Mouse (Mus musculus) testis, adult 2 months (tissue): ENCODE measurements around the gene Esrrg. TPM values are rescaled to one million over a fixed set of nuclear protein-coding genes. Genes with fewer than 3 reads are reported as not detected.

ENCODE experiments used
- H3K27ac ChIP-seq: fragments of 200-500 bp; 2 replicates; pipeline ENCODE4 v1.5.1; 2012; ENCODE audit warnings: low read depth, low read length; ENCODE audit not compliant: control insufficient read depth, insufficient read depth
- H3K27me3 ChIP-seq: fragments of 200-500 bp; 2 replicates; pipeline ENCODE4 v1.6.1; 2012; ENCODE audit warnings: mild to moderate bottlenecking, low read length, moderate library complexity; ENCODE audit not compliant: control insufficient read depth, insufficient read depth
- H3K36me3 ChIP-seq: fragments of 200-500 bp; 2 replicates; pipeline ENCODE4 v1.6.1; 2012; ENCODE audit warnings: mild to moderate bottlenecking, low read length; ENCODE audit not compliant: control insufficient read depth, insufficient read depth
- H3K4me1 ChIP-seq: fragments of 200-500 bp; 2 replicates; pipeline ENCODE4 v1.6.1; 2012; ENCODE audit warnings: low read length; ENCODE audit not compliant: control insufficient read depth, insufficient read depth
- H3K4me3 ChIP-seq: fragments of 200-500 bp; 2 replicates; pipeline ENCODE4 v1.5.1; 2012; ENCODE audit warnings: low read depth, mild to moderate bottlenecking, low read length, moderate library complexity, mixed read lengths; ENCODE audit not compliant: control insufficient read depth
- CTCF ChIP-seq: fragments of 200-500 bp; IDR thresholded peaks from 2 replicates; pipeline ENCODE4 v1.5.1; 2012; ENCODE audit warnings: low read depth, mild to moderate bottlenecking, inconsistent platforms, low read length, moderate library complexity; ENCODE audit not compliant: control insufficient read depth, insufficient read depth, insufficient replicate concordance
- POLR2A ChIP-seq: fragments of 200-500 bp; IDR thresholded peaks from 2 replicates; pipeline ENCODE4 v1.6.1; 2012; ENCODE audit warnings: low read depth, mild to moderate bottlenecking, inconsistent platforms, low read length, moderate library complexity; ENCODE audit not compliant: control insufficient read depth
- polyA plus RNA-seq: library from polyadenylated mRNA; depleted of rRNA; stranded (reverse); fragments of >200 nt; gene quantifications from 2 replicates; pipeline ENCODE4 v1.2.3, GENCODE M21; 2012

Gene Esrrg
- polyA plus RNA-seq, 1 experiment: 0.28 TPM

GRCm38 (mm10) chr1:188014411-188014810, 405.8 kb downstream of the Esrrg start:
- H3K36me3 ChIP-seq: no peaks in the 10 kb centered on the region
- TF ChIP-seq CTCF: no peak
- TF ChIP-seq POLR2A: no peak
- H3K4me3 ChIP-seq: no peak overlapping the region
- H3K27me3 ChIP-seq: no peaks in the 10 kb centered on the region
- H3K4me1 ChIP-seq: no peaks in the 10 kb centered on the region
- H3K27ac ChIP-seq: no peak overlapping the region

DNA sequence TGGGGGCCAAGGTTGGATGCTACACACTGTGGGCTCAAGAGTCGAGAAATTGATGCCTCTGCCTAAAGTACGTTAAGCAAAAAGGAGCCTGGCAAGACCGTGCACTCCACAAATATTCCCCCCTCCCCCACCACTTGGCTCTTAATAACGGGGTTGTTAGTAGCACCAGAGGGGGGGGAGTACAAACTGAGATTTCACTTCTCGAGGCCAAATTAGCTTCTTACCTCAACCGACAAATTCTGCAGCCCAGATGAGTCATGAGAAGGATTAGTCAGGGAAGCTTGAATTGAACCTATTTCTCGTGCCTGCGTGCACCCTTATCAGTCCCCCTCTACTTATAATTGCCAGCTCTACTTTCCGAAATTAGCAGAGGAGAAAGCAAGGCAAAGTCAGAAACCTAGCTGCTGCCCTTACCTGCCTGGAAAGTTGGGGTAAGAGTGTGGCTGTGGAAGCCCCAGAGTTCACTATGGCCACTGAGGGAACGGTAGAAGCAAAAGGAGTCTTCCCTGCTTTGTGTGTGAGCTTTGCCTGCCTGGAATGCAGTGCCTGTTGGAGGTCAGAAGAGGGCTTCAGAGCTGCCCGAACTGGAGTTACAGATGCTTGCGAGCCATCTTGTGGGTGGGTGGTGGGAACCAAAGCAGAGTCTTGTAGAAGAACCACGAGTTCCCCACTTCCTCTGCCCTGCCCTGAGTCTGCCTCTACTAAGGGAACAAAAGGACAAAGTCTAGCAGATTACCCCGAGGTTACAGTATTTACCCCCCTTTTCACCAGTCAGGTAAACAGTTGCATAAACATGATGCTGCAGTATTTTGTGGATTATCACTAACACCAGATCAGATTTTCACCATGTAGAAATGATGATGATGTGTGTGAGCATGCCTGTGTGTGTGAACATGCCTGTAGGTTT, 409.6 kb downstream of the Esrrg start:
- TF ChIP-seq POLR2A: no peak
- no peak for TF ChIP-seq CTCF
- Histone ChIP-seq H3K4me1 (no peaks in the 10 kb centered on the region), H3K27ac (no peak overlapping the region), H3K27me3 (no peaks in the 10 kb centered on the region), H3K4me3 (no peak overlapping the region), H3K36me3 (no peaks in the 10 kb centered on the region)

- Histone ChIP-seq H3K36me3 (no peaks in the 10 kb centered on the region), H3K4me3 (no peak overlapping the region), H3K27ac (no peak overlapping the region), H3K27me3 (no peaks in the 10 kb centered on the region), H3K4me1 (no peaks in the 10 kb centered on the region)
- TF ChIP-seq POLR2A: no peak
- TF ChIP-seq CTCF: no peak
These were observed 420.6 kb downstream of the Esrrg start for GRCm38 (mm10) chr1:188029205-188029604.

GRCm38 (mm10) chr1:188030116-188030515, 421.5 kb downstream of the Esrrg start:
- Histone ChIP-seq H3K27me3 (no peaks in the 10 kb centered on the region), H3K4me1 (no peaks in the 10 kb centered on the region), H3K36me3 (no peaks in the 10 kb centered on the region), H3K27ac (no peak overlapping the region), H3K4me3 (no peak overlapping the region)
- TF ChIP-seq CTCF: no peak
- TF ChIP-seq POLR2A: no peak

DNA sequence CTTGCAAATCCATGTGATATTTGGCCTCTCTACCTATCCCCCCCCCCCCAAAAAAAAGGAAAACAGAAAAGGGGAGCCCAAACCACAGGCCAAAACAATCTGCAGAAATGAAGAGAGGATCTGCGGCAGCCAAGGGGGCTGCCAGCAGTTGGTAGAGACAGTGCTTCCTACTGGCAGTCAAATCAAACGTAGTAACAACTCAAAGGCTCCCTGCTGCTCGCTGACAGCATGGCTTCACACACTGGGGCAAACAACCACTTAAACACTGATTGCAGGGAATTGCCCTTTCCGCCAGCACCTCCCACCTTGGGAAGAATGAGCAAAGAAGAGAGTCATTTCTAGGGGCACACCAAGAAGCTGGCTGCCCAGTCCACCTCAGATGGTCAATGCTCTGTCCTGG, 422.7 kb downstream of the Esrrg start:
- no peak for TF ChIP-seq POLR2A
- TF ChIP-seq CTCF: no peak
- Histone ChIP-seq H3K27me3 (no peaks in the 10 kb centered on the region), H3K4me3 (no peak overlapping the region), H3K27ac (no peak overlapping the region), H3K4me1 (no peaks in the 10 kb centered on the region), H3K36me3 (no peaks in the 10 kb centered on the region)

DNA sequence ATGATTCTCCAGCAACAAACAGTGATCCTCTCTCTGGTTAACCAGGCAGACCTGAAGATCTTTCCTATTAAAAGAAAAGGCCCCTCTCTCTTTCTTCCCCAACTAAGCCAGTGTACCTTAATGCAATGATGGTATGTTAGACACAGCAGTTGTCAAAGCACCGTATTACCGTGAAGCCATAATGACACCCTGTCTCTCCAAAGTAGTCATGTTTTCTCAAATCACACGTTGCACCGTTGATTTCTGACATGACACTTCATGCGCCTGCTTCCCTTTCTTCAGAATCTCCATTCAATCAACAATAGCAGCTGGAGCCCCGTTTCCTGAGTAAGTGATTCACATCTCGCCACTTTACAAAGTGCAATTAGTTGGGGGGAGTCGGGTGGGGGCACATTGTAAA, 427.4 kb downstream of the Esrrg start:
- TF ChIP-seq CTCF: no peak
- no peak for TF ChIP-seq POLR2A
- no peak overlapping the region for H3K4me3 ChIP-seq
- H3K27me3 ChIP-seq: no peaks in the 10 kb centered on the region
- no peaks in the 10 kb centered on the region for H3K4me1 ChIP-seq
- no peak overlapping the region for H3K27ac ChIP-seq
- H3K36me3 ChIP-seq: no peaks in the 10 kb centered on the region

- Histone ChIP-seq H3K4me3 (no peak overlapping the region), H3K36me3 (no peaks in the 10 kb centered on the region), H3K4me1 (no peaks in the 10 kb centered on the region), H3K27me3 (no peaks in the 10 kb centered on the region), H3K27ac (no peak overlapping the region)
- TF ChIP-seq POLR2A: no peak
- no peak for TF ChIP-seq CTCF
These were observed 438.1 kb downstream of the Esrrg start for GRCm38 (mm10) chr1:188046691-188047121.
